Mouse (Mus musculus) ES-E14 (cell line): ENCODE data around the gene Ctxn1.

ENCODE experiments used
- CHD2 ChIP-seq: IDR thresholded peaks from 2 replicates; pipeline ENCODE4 v1.6.1; 2014; ENCODE audit warnings: mild to moderate bottlenecking, low read depth, low read length, inconsistent platforms
- ZC3H11A ChIP-seq: IDR thresholded peaks from 2 replicates; pipeline ENCODE4 v1.6.1; 2012; ENCODE audit warnings: low read depth, mild to moderate bottlenecking, inconsistent platforms, low read length, borderline replicate concordance

GRCm38 (mm10) chr8:4259805-4260170, 714 bp upstream of the Ctxn1 start:
- TF ChIP-seq CHD2 (no peak), ZC3H11A (no peak)
